Mouse (Mus musculus) hindbrain, embryonic 13.5 days (tissue): ENCODE measurements at regions not wholly inside any gene's neighbourhood (a gene's known extent, or its start where the extent isn't known, plus 50 kb on each side); places are given as distances from the start of the nearest gene placed in this dataset.

Experiments used
- ATAC-seq: fragments of 200-750 bp; cut with Nextera tagmentation; 2 replicates; pipeline ENCODE4 v1.8.0; 2017; ENCODE audit warnings: moderate TSS enrichment; ENCODE audit not compliant: low FRiP score
- H3K27ac ChIP-seq: fragments of 300-500 bp; sonication (generic); 2 replicates; pipeline ENCODE4 v1.5.1; 2015; ENCODE audit warnings: inconsistent platforms, mild to moderate bottlenecking, moderate library complexity
- H3K27me3 ChIP-seq: fragments of 300-500 bp; sonication (generic); 2 replicates; pipeline ENCODE4 v1.6.1; 2015; ENCODE audit warnings: mild to moderate bottlenecking, inconsistent platforms
- H3K36me3 ChIP-seq: fragments of 300-500 bp; sonication (generic); 2 replicates; pipeline ENCODE4 v1.6.1; 2015; ENCODE audit warnings: mild to moderate bottlenecking, inconsistent platforms
- H3K4me1 ChIP-seq: fragments of 300-500 bp; sonication (generic); replicated peaks from 2 replicates; pipeline ENCODE4 v1.6.1; 2015; ENCODE audit warnings: inconsistent platforms
- H3K4me2 ChIP-seq: fragments of 300-500 bp; sonication (generic); 2 replicates; pipeline ENCODE4 v1.6.1; 2015; ENCODE audit warnings: inconsistent platforms, mild to moderate bottlenecking, moderate library complexity
- H3K4me3 ChIP-seq: fragments of 300-500 bp; sonication (generic); 2 replicates; pipeline ENCODE4 v1.5.1; 2015; ENCODE audit warnings: mild to moderate bottlenecking, inconsistent platforms
- H3K9ac ChIP-seq: fragments of 300-500 bp; sonication (generic); 2 replicates; pipeline ENCODE4 v1.6.1; 2015; ENCODE audit warnings: mild to moderate bottlenecking, inconsistent platforms
- H3K9me3 ChIP-seq: fragments of 300-500 bp; sonication (generic); 2 replicates; pipeline ENCODE4 v1.6.1; 2016; ENCODE audit warnings: inconsistent platforms
- WGBS: fragments of 180-500 bp; shearing (Covaris S2); methylation state at CpG from one replicate; pipeline ENCODE4 v1.1.7; 2015; 5-methylcytosine and 5-hydroxymethylcytosine counted together

DNA sequence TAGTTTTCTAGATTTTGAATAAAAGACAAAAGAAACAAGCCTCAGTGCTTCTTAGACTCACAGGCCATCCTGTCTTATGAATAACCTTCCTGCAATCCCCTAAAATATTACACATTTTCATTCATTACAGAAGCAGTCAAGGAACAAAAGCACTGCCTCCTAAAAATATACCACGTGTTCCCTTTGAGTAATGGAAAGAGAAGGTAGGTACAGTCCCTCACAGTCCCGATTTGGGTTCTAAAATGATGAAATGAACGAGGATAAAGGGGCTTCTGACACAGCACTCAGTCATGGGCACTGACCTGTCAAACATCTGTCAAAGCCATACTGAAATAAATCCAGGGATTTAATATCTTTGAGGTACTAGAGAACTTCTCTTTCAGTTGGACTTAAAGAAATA, 159.9 kb downstream of the AW209491 start:
- no peaks in the 10 kb centered on the region for H3K27me3 ChIP-seq
- H3K4me1 ChIP-seq: no peaks in the 10 kb centered on the region
- WGBS: 59% methylated on average over 3 of the region's 3 CpGs

DNA sequence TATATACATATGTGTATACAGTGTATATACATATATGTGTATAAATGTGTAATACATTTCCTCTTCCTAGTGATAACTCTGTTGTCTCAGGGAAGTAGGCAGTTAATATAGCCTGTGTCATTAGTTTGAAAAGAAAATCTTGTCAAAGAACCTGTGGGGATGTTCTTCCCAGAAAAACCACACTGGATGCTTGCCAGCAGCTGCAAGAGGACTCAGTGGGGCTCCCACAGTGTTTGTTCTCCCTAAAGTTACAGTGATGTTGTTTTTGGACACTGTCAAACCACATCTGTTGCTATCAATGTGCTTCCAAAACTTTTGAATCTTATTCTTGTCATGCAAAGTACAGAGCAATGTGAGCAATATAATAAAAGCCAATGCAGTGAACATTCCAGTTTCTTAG, 170.3 kb downstream of the AW209491 start:
- H3K9me3 ChIP-seq: no peaks in the 10 kb centered on the region
- H3K4me1 ChIP-seq: 0 out of 2 replicates have a peak, but pooled peaks cover 6% of the 10 kb centered on the region
- H3K36me3 ChIP-seq: no peaks in the 10 kb centered on the region
- no peak overlapping the region for H3K27ac ChIP-seq
- H3K9ac ChIP-seq: no peak overlapping the region
- H3K4me2 ChIP-seq: no peak overlapping the region
- no peak for ATAC-seq
- no peaks in the 10 kb centered on the region for H3K27me3 ChIP-seq
- no peak overlapping the region for H3K4me3 ChIP-seq

More for the DNA sequence above, 159.9 kb downstream of the AW209491 start:
- Histone ChIP-seq H3K4me2 (no peak overlapping the region), H3K36me3 (no peaks in the 10 kb centered on the region), H3K9ac (no peak overlapping the region), H3K4me3 (no peak overlapping the region), H3K27ac (no peak overlapping the region), H3K9me3 (no peaks in the 10 kb centered on the region)
- ATAC-seq: no peak

GRCm38 (mm10) chr13:14801020-14801419, 171.1 kb downstream of the AW209491 start:
- ATAC-seq: peak; percentile 39; the same call in 1 of the 2 replicates
- Histone ChIP-seq H3K4me3 (no peak overlapping the region), H3K4me2 (no peak overlapping the region), H3K4me1 (0 out of 2 replicates have a peak, but pooled peaks cover 6% of the 10 kb centered on the region), H3K27me3 (no peaks in the 10 kb centered on the region), H3K27ac (no peak overlapping the region), H3K9ac (no peak overlapping the region), H3K36me3 (no peaks in the 10 kb centered on the region), H3K9me3 (no peaks in the 10 kb centered on the region)
- 29% methylated on average over 3 of the region's 3 CpGs for WGBS

DNA sequence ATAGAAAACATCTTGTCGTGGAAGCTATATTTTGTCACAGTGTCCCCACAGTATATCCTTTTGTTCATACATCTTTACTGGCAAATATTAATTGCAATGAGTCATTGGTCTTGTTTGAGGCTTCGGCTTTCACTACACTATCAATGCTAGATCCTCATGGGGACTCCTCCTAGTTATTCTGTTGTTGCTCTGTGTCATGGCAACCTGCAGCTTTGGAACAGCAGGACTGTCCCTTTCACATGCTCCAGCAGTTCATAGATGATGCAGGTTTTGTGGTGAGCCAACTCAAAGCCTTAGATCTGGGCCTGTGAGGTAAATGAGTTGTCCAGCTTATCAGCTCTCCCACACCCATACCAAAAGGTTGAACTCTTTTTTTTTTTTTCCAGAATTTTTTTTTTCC, 172.4 kb downstream of the AW209491 start:
- Histone ChIP-seq H3K27me3 (no peaks in the 10 kb centered on the region), H3K36me3 (no peaks in the 10 kb centered on the region), H3K4me1 (0 out of 2 replicates have a peak, but pooled peaks cover 6% of the 10 kb centered on the region), H3K9ac (no peak overlapping the region), H3K27ac (no peak overlapping the region), H3K4me2 (no peak overlapping the region), H3K4me3 (no peak overlapping the region), H3K9me3 (no peaks in the 10 kb centered on the region)
- ATAC-seq: no peak
- 64% methylated on average over 2 of the region's 2 CpGs for WGBS

DNA sequence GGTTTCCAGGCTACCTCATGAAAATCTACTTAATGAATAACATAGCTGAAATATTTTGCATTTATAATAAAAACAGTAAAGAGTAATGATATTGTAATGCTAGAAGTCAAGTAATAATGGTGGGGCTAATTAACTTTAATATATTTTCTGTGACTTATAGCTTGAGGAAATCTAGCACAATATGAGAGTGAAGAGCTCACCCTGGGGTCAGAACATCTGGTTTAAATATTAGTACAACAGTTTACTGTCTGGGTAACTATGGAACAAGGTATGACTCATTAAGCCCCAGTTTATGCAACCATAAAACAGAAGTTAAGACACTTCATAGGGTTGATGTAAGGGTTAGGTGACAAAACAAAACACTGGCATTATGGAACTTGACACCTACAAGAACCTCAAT, 205.4 kb downstream of the AW209491 start:
- Histone ChIP-seq H3K9ac (no peak overlapping the region), H3K4me1 (no peaks in the 10 kb centered on the region), H3K36me3 (no peaks in the 10 kb centered on the region), H3K27ac (no peak overlapping the region), H3K9me3 (no peaks in the 10 kb centered on the region), H3K4me2 (no peak overlapping the region), H3K4me3 (no peak overlapping the region), H3K27me3 (no peaks in the 10 kb centered on the region)
- ATAC-seq: no peak
